Mouse (Mus musculus) stomach, postnatal 0 days (tissue): ENCODE measurements at regions not wholly inside any gene's neighbourhood (a gene's known extent, or its start where the extent isn't known, plus 50 kb on each side); places are given as distances from the start of the nearest gene placed in this dataset.

Experiments
- ATAC-seq: fragments of 200-750 bp; cut with Nextera tagmentation; 2 replicates; pipeline ENCODE4 v1.8.0; 2017; ENCODE audit not compliant: low FRiP score, low TSS enrichment
- DNase-seq: peaks from one replicate; pipeline ENCODE4 v3.0.0-alpha.2; 2016; ENCODE audit warnings: low spot score
- H3K27ac ChIP-seq: fragments of 300-500 bp; sonication (generic); replicated peaks from 2 replicates; pipeline ENCODE4 v1.5.1; 2014; ENCODE audit warnings: mild to moderate bottlenecking, control low read depth
- H3K27me3 ChIP-seq: fragments of 300-500 bp; sonication (generic); 2 replicates; pipeline ENCODE4 v1.6.1; 2014; ENCODE audit warnings: low read length; ENCODE audit not compliant: control insufficient read depth, insufficient read depth
- H3K36me3 ChIP-seq: fragments of 300-500 bp; sonication (generic); 2 replicates; pipeline ENCODE4 v1.6.1; 2014; ENCODE audit warnings: low read length, mixed read lengths; ENCODE audit not compliant: control insufficient read depth, insufficient read depth
- H3K4me1 ChIP-seq: fragments of 300-500 bp; sonication (generic); replicated peaks from 2 replicates; pipeline ENCODE4 v1.6.1; 2014; ENCODE audit warnings: antibody characterized with exemption; ENCODE audit not compliant: control insufficient read depth, insufficient read depth
- H3K4me2 ChIP-seq: fragments of 300-500 bp; sonication (generic); replicated peaks from 2 replicates; pipeline ENCODE4 v1.6.1; 2014; ENCODE audit warnings: low read depth, mild to moderate bottlenecking, control low read depth, moderate library complexity
- H3K4me3 ChIP-seq: fragments of 300-500 bp; sonication (generic); 2 replicates; pipeline ENCODE4 v1.5.1; 2014; ENCODE audit warnings: low read depth, low read length, control low read depth
- H3K9ac ChIP-seq: fragments of 300-500 bp; sonication (generic); 2 replicates; pipeline ENCODE4 v1.6.1; 2014; ENCODE audit warnings: mild to moderate bottlenecking, low read length, control low read depth, mixed read lengths
- H3K9me3 ChIP-seq: fragments of 300-500 bp; sonication (generic); 2 replicates; pipeline ENCODE4 v1.6.1; 2016; ENCODE audit warnings: low read length; ENCODE audit not compliant: control insufficient read depth
- CTCF ChIP-seq: IDR thresholded peaks from 2 replicates; pipeline ENCODE4 v1.5.1; 2016; ENCODE audit warnings: antibody characterized with exemption, low read depth, mild to moderate bottlenecking, moderate library complexity
- EP300 ChIP-seq: optimal IDR thresholded peaks from 2 replicates; pipeline ENCODE3; 2016; ENCODE audit warnings: antibody characterized with exemption
- WGBS: fragments of 180-500 bp; shearing (Covaris S2); extraction: QIAGEN DNeasy Blood & Tissue Kit; methylation state at CpG from one replicate; pipeline ENCODE4 v1.1.7; 2014; 5-methylcytosine and 5-hydroxymethylcytosine counted together

GRCm38 (mm10) chr3:58342096-58342495 is 72.4 kb upstream of the Tsc22d2 start:
- H3K27me3 ChIP-seq: no peaks in the 10 kb centered on the region
- WGBS: 42% methylated on average over 1 of the region's 1 CpGs
- H3K4me2 ChIP-seq: no peak overlapping the region
- no peaks in the 10 kb centered on the region for H3K9me3 ChIP-seq
- ATAC-seq (no peak), DNase-seq (no peak)
- H3K27ac ChIP-seq: no peak overlapping the region
- H3K36me3 ChIP-seq: no peaks in the 10 kb centered on the region
- H3K4me3 ChIP-seq: no peak overlapping the region
- TF ChIP-seq CTCF: no peak
- TF ChIP-seq EP300: no peak
- no peaks in the 10 kb centered on the region for H3K4me1 ChIP-seq
- H3K9ac ChIP-seq: no peak overlapping the region

- Histone ChIP-seq H3K36me3 (no peaks in the 10 kb centered on the region), H3K27me3 (no peaks in the 10 kb centered on the region), H3K4me1 (no peaks in the 10 kb centered on the region), H3K9me3 (no peaks in the 10 kb centered on the region), H3K27ac (no peak overlapping the region), H3K4me2 (no peak overlapping the region), H3K9ac (no peak overlapping the region), H3K4me3 (no peak overlapping the region)
- ATAC-seq: 0 out of 2 replicates have a peak, but pooled peaks have one; percentile 63
- TF ChIP-seq CTCF (no peak), EP300 (no peak)
- WGBS: 62% methylated on average over 4 of the region's 4 CpGs
- DNase-seq: no peak
Measured at GRCm38 (mm10) chr3:58362563-58362962, 52.0 kb upstream of the Tsc22d2 start.

- no peaks in the 10 kb centered on the region for H3K27me3 ChIP-seq
- no peaks in the 10 kb centered on the region for H3K4me1 ChIP-seq
- H3K36me3 ChIP-seq: no peaks in the 10 kb centered on the region
- 71% methylated on average over 3 of the region's 3 CpGs for WGBS
- H3K4me2 ChIP-seq: no peak overlapping the region
- DNase-seq (no peak), ATAC-seq (peak; percentile 90)
- no peak overlapping the region for H3K27ac ChIP-seq
- H3K9me3 ChIP-seq: no peaks in the 10 kb centered on the region
- H3K9ac ChIP-seq: no peak overlapping the region
- TF ChIP-seq CTCF (no peak), EP300 (no peak)
- H3K4me3 ChIP-seq: no peak overlapping the region
Measured at GRCm38 (mm10) chr3:58364526-58364925, 50.0 kb upstream of the Tsc22d2 start.
